Mouse (Mus musculus): ENCODE measurements around the gene Kdf1.

- TF ChIP-seq TAL1 (IDR thresholded peaks at IDR 0.05; ENCODE audit: low read length) (no peak), GATA1 (IDR thresholded peaks at IDR 0.05; ENCODE audit: low read length) (no peak)
Measured at GRCm38 (mm10) chr4:133552029-133552428, 33.3 kb downstream of the Kdf1 start.

Measured in erythroblast, embryonic 14.5 days (primary cell).